Mouse (Mus musculus) urinary bladder, postnatal 10 days (tissue): ENCODE measurements around the gene Mettl17.
"Not testable (repeated sequence)": the region's sequence is repeated elsewhere in the genome, so short reads cannot be mapped to it uniquely, and the experiment has no call there.

Source experiments
- DNase-seq: peaks from one replicate; pipeline ENCODE4 v3.0.0; 2022; ENCODE audit warnings: low spot score

Mettl17 gene

DNA sequence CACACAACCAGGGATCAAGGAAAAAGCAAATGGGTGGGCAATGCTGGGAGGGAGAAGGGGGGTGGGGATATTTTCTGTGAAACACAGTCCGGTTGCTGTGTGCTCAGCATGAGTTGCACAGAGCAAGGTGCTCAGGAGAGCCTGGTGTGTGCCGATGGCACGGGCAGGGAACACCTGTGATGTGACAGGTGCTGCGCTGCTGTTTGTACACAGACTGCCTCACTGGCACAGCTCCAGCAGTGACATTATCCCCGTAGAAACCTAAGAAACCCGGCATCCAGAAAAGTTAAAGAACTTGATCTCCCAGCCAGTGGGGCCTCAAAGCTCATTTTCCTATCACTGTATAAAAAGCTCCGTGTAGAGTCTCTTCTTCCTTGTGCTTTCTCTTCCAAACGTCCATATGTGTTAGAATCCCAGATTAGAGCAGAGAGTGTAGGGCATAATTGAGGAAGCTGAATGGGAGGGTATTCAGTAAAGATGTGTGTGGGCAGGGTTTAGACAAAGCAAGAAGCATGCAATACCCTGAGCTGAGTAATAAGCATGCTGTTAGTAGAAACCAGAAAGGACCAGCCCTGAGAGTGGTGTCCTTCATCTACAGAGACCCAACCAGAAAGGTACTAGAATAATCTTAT lies 12.0 kb downstream of the Mettl17 start:
- DNase-seq: no peak

DNA sequence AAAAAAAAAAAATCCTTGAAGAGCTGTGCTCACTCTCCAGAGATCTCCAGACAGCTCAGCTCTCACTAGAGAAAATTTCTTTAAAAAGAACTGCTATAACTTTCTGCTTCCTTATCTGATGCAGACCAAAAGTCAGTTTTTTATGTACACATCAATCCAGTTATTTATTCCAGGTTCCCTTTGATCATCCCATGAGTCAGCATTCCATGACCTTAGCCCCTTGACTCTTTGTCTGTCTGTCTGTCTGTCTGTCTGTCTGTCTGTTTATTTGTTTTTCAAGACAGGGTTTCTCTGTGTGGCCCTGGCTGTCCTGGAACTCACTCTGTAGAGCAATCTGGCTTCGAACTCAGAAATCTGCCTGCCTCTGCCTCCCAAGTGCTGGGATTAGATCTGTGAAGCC lies 14.7 kb downstream of the Mettl17 start:
- no peak for DNase-seq

DNA sequence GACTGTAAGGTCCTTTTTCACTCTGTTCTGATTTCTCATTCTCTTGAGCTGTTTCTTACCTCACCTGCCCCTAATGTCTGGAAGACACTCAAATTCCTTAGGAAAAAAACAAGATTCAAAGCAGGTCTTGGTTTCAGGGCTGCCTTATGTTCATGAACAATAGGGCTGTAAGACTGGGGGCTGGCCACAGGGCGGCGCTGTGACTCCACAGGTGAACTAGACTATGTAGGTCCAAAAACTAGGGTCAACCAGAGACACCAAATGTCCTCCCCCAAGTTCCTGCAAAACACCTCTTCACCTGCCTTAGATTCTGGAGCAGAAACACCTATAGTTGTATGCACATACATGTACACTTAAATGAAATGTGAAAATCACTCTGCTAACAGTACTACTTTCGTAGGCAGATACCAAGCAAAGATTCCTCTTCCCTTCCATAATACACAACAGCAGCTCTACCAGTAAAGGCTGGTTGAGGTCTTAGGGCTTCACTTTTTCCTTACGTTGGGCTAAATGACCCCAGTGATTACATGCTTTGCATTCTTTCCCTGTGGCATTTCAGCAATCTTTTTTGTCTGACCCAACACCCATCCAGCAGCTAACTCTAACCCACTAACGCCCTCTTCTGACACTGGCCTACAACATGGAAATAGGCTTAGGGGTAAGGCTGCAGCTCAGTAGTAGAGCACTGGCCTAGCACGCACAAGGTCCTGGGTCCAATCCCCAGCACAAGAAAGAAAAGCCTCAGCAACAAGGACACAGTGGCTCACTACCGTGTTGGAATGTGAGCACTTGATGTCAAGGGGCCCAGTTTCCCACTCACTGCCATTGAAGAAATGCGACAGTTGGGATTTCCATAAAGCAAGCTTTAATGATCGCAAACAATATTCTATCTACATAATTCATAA lies 18.4 kb downstream of the Mettl17 start:
- DNase-seq: peak; percentile 55

DNA sequence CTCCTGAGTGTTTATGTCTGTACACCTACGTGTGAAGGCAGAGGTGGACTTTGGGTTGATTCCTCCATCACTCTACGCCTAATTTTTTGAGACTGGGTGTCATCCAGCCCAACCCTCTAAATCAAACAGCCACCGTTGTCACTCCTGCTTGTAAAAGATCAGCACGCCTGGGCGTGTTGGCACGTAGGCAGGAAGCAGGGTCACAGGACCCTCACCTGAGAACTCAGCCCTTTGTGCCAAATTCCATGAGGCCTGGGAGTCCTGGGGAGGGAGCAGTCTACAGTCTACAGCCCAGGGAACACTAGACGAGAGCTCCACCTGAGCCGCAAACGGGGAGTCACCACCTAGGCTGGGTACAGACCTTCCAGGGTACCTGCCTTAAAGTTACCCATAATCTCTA lies 19.1 kb downstream of the Mettl17 start:
- no peak for DNase-seq

DNA sequence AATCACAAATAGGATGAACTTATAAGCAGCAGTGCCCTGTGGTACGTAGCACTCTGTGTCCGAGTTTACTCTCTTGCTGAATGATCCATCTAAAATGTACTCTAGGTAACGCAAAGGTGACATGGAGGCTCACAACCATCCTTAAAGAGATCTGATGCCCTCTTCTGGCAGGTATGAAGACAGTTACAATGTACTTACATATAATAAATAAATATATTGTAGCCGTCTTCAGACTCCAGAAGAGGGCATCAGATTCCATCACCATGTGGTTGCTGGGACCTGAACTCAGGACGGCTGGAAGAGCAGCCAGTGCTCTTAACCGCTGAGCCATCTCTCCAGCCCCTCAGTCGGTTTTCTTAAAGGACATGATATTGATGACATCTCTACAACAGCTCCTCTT lies 20.1 kb downstream of the Mettl17 start:
- no peak for DNase-seq

DNA sequence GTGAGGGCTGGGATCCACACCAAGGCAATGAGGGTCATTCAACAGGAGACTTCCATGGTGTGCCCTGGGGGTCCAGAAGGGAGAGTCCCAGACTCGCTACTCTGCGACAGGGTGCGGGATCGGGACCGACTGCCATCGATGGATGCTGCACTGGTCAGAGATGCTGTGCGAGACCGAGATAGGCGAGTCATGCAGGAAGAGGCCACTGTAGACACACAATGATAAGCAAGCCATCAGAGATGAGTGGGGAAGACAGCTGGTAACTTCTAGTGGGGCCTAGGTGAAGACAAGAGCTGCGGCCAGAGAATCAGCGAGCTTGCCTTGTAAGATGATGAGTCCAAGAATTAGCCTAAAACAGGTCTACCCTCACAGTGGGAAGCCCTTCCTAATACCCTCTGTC lies 21.5 kb downstream of the Mettl17 start:
- no peak for DNase-seq

DNA sequence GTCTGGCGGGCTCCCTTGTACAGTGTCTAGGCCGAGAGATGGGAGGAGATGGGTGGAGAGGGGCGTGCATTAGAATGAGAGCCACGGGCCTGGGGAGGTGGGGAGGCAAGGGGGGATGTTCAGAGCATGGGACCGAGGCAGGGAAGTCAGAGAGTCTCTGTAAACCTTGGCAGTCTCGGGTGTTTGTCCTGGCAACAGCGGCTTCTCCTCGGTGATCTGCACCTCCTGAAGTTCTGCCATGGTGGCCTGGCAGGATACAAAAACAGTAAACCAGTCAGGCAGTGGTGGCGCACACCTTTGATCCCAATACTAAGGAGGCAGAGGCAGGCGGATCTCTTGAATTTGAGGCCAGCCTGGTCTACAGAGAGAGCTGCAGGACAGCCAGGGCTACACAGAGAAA lies 26.7 kb downstream of the Mettl17 start:
- DNase-seq: no peak

DNA sequence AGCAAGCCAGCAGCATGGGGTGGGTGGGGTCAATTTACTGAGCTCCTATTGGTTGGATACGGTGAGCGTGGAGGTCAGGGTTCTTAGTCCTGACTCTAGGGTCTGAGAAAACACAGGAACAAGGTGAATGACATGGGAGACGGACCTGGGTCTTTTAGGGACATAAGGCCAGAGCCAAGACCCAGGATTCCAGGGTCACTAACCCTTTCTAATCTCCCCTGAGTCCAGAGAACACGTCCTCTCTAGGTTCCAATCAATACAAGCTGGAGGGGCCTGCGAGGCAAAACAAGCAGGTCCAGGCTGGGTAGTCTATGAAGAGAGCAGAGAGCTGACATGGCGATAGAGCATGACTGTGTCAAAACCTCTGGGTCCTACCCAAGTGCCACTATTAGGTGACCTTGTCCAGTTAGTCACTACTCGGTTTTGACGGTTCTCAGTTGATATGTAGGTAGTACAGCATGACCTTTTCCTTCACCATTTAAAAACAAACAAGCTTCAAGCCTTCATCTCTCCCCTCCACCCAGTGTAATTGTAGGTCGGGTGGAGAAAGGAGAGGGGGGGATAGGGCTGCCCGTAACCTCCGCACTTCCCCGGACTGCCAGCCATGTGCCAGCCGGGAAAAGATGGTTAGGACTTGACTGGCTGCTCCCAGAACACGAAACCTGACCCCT lies 27.9 kb downstream of the Mettl17 start:
- DNase-seq: no peak

DNA sequence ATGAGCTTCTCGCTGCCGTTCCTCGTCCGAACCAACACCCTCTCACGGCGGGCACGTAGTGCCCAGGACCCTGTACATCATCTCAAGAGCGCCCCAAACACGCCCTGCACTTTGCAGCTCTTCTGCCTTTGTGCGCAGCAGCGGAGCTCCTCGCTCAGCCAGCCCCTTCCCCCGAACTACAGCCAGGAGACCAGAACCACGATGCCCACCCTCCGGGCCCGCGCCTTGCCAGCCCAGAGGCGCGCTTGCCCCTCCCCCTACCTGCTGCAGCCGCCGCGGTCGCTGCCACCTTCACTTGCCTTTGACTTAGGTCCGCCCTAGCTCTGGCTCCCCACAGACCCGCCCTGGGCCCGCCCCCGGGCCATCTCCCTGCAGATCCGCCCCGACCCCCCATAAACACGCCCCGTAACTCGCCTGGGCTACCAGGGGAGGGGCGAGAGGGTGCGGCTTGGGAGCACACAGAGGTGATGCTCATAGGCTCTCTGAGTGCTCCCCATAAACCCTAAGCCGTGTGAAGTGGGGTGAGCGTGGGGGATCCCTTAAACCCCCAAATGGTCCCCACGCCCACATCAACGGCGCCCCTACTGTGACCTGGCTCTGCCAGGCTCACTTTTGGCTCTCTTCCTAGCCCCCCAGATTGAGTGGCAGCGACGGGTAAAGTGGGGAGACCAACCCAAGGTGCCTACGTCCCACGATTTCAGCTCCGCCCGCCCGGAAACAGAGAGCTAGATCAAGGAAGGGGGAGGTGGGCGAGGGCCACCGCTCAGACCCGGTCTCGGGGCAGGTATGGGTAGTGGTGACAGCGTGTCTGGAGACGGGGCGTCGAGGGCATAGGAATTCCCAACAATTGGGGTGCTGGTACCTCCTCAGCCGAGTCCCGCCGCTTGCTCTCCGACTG lies 28.7 kb downstream of the Mettl17 start:
- peak; percentile 49 for DNase-seq

DNA sequence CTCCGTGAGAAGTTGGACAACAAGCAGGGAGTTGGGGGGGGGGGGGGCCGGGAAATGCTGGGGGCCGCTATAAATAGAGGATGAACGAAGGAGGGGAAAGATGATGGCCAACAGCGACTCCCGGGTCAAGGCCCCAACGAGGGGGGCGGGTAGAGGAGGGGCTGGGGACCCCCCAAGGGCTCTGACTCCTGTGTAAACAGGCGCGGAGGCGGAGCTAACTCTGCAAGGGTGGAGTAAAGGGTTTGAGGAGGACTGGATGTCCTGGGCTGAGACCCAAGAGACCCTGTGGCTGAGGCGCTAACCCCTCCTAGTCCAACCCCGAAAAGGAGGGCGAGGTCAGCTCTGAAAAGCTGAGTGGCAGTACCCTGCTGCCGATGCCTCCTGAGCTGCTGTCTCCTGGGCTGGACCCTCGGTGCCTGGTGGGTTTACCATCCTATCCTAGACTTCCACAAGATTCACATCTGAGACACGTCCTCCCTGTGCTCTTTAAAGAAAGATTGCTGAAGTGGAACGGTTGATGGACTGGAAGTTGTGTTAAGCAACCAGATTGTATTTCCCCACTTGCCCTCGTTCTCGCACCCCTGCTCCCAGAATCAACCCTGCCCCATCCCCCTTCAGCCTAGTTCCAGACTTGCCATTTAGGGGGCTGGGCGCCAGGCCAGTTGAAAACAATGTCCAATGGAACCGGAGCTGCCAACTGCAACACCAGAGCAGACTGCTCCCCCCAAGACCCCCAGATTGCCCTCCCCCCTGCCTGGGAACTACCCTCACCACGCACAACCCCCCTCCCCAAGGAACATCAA lies 29.5 kb downstream of the Mettl17 start, which contains the start of gene Ndrg2:
Gene Ndrg2, minus strand, starts transcription at position 199 of the 803 bp plus-strand sequence.
- peak; percentile 39 for DNase-seq

DNA sequence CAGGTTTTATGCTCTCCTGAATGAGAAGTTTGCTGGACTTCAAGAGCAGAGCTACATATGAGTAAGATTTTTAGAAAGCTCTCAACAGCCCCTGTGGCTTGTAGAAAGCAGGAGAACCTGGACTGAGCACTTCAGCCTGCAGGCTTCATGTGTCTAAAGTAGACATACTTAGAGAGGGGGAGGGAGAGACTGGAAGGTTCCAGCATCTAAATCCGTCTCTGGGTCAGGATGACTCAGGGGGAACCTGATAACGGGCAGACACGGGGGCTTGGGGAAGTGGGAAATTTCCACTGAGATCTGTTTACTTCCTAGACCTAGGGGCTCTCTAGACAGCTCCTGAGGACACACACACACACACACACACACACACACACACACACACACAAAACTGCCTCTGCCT lies 30.4 kb downstream of the Mettl17 start:
- DNase-seq: no peak

DNA sequence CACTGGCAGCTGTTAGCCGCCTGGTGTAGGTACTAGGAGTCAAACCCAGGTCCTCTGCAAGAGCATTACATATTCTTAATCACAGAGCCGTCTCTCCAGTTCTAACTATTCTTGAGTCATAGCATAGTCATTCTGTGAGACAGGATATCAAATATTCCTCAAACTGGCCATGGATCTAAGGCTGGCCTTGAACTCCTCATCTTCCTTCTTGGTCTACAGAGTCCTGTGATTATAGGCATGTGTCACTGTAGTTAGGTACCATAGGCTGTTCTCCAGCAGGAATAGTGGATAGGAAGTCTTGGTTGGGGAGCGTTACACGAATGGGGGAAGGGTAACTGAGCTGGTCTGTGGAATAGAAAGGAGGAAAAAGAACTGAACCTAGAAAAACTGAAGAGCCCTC lies 31.9 kb downstream of the Mettl17 start:
- no peak for DNase-seq

DNA sequence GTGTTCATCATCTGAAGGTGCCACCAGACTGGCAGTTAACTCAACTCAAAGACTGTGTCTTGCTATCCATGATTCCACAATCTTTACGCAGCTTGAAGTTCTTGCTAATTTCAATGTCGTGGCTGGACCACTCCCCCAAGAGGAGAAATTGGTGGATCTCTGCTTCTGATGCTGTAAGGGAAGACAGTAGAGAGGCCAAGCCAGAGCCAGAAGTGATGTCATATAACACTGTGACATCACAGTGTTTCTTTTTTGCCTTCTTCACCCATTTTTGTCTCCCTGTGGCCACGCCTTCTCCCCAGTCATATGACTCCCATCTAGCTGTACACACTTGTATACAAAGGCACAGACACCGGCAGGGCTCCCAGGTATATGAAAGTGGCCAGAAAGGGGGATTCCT lies 33.5 kb downstream of the Mettl17 start, which contains the start of gene Tppp2:
Gene Tppp2, plus strand, starts transcription at position 301 of the 400 bp plus-strand sequence.
- DNase-seq: no peak

DNA sequence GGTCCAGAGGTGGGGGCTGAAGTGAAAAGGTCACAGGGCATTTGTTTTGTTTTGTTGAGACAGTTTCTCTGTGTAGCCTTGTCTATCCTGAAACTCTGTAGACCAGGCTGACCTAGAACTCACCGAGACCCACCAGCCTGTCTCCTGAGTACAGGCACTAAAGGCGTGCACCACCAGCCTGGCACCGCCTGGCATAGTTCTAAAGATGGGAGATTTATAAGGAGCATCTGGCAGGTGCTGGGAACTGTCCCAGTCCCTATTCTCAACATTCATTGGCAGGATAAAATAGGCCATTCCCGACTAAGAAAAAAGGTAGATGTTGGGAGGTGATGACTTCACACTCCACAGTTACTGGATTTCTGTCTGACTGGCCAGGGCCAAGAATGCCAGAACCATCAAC lies 34.3 kb downstream of the Mettl17 start:
- no peak for DNase-seq

DNA sequence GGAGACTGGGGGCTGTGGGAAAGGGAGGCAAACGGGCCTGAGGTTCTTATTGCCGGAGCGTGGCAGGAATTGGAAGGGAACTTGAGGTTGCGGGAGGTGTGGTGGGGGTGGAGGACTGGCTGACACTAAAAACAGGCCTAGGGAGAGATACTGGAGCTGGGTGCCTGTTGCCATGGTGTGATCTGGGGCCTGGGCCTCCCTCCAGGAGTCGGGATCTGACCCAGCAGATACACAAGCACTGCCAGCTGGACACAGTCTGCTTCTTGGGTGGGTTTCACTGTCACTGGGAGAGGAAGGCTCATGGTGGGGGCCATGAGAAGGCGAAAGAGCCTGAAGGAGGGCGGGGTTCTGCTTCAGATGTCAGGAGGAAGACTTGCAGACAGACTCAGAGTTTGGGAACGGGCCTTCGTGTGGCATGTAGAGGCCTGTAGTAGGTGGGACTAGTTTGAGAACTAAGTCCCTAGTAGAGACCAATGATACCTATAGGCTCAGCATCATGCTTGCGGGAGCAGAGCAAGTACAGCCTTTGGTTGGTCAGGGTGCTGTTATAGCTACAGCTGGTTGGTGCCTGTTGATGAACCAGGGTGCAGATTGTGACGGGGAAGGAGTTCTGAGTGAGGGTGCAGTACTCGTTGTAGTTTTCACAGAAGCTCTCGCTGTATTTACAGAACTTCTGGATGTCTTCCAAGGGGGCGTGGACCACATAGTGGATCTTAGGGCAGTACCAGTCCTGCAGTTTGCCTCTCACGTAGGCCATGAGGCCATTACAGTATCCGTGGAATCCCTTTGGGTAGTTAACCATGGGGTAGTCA lies 37.3 kb downstream of the Mettl17 start:
- DNase-seq: no peak

DNA sequence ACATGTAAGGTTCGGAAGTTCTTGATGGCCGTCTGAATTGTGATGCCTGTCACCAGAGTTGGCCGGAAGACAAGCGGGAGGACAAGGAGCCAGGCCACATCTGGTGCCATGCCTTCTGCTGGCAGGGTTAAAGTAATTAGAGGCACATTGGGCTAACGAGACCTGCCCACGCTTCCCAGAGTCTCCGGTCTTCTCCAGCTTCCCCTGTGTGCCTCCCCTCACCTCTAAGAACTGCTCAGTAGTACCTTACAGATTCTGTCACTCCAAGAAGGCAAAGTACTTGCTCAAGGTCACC lies 37.9 kb downstream of the Mettl17 start, which contains the start of gene Rnase13:
Gene Rnase13, minus strand, starts transcription at position 203 of the 295 bp plus-strand sequence.
- DNase-seq: no peak

DNA sequence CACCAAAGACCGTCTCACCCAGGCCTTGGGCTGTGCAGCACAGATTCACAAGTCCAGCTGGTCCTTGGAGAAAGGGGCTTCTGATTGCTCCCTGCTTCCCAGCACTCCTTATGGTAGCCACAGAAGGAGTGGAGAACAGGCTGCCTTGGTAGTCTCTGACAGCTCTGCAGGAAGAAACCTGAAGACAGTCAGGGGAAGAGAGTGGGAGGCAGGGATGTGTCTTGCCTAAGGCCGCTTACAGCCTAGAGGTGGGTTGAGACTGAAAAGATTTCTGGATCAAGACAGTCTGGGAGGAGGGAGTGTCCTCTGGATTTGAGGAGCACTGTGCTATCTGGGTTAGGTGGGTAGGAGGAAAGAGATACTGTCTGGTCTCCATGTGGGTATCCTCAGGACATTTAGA lies 38.3 kb downstream of the Mettl17 start:
- DNase-seq: no peak

DNA sequence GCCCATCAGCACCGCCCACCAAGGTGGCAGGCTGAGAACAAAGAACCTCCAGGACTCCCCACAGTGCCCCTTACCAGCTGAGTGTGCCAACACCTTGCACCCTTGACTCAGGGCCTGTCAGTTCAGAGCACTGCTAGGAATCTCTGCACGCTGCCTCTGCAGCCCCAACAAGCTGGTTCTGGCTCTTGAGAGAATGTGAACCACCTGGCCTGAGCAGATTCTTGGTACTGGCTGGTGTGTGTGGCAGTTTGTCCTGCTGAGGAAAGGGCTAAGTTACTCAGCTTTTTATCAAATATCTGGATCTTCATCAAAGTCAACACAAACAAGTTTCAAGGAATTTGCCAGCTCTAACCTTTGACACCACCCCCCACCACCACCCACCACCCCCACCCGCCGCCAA lies 38.9 kb downstream of the Mettl17 start:
- DNase-seq: no peak

DNA sequence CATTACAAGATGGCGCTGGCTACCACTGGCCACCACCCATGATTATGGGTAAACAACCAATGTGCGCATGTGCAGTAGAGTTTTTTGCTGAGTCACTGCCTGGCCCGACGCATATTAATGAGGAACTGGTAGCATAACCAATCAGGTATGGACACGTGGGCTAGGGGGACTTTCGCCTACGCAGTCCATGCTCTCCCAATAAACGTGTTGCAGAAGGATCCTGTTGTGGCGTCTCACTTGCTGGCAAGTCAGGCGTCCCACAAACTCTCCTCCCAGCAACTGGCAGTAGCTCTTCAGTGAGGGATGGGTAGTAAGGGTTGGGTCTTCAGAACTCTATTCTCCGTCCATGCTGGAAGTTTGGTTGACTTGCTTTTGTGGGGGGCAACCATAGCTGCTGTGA lies 42.3 kb downstream of the Mettl17 start:
- DNase-seq: not testable (repeated sequence)

DNA sequence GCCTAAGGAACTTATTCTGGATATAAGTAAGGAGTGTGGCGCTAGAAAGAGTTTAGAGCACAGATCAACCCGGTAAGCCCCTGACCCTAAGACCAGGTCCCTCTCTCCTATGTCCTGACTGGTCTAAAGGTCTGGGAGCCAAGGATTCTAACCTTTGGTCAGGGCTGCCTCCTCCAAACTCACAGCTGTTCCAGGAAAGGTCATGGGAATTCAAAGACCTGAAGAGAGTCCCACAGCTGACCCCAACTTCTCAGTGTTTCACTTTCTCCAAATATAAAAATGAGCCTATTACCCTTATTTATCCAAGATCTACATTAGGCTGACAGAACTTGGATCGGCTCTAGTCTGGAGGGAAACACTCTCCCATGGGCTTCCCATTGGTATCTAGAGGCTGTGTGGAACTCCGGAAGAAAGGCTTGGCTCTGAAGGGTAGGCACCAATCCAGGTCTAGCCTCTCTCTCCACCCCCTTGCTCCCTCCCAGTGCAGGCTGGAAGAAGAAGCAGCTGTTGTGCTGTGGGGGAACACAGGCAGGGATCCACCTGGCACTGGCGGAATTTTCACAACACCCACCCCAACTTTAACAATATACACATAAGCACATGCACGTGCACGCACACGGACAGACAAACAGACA lies 44.8 kb downstream of the Mettl17 start:
- no peak for DNase-seq
